Mouse (Mus musculus): ENCODE measurements at regions not wholly inside any gene's neighbourhood (a gene's known extent, or its start where the extent isn't known, plus 50 kb on each side); places are given as distances from the start of the nearest gene placed in this dataset.
A peak's percentile ranks its signal among the peaks of the same experiment; 100 is the strongest.

- no peak for DNase-seq
- intact Hi-C loops (cut with DNase I): no loop called here
Observed at GRCm38 (mm10) chr2:117794285-117794684, 317.4 kb upstream of the Thbs1 start.

- intact Hi-C loops (cut with DNase I): no loop called here
- no peak for DNase-seq
Observed at GRCm38 (mm10) chr2:117801946-117802600, 309.6 kb upstream of the Thbs1 start.

- intact Hi-C loops (cut with DNase I): no loop called here
- DNase-seq: no peak
Observed at GRCm38 (mm10) chr2:117802686-117803085, 309.0 kb upstream of the Thbs1 start.

- DNase-seq: no peak
- intact Hi-C loops (cut with DNase I): no loop called here
Observed at GRCm38 (mm10) chr2:117804686-117805085, 307.0 kb upstream of the Thbs1 start.

- intact Hi-C loops (cut with DNase I): no loop called here
- DNase-seq: no peak
Observed at GRCm38 (mm10) chr2:117807121-117807520, 304.6 kb upstream of the Thbs1 start.

- DNase-seq: no peak
- intact Hi-C loops (cut with DNase I): no loop called here
Observed at GRCm38 (mm10) chr2:117811506-117811905, 300.2 kb upstream of the Thbs1 start.

- DNase-seq: no peak
- intact Hi-C loops (cut with DNase I): no loop called here
Observed at GRCm38 (mm10) chr2:117811931-117812330, 299.7 kb upstream of the Thbs1 start.

- intact Hi-C loops (cut with DNase I): no loop called here
Observed at GRCm38 (mm10) chr2:117819701-117820225, 291.9 kb upstream of the Thbs1 start.

GRCm38 (mm10) chr2:117820708-117821107 lies 291.0 kb upstream of the Thbs1 start:
- no peak for DNase-seq
- intact Hi-C loops (cut with DNase I): no loop called here

More at GRCm38 (mm10) chr2:117819701-117820225, 291.9 kb upstream of the Thbs1 start:
- DNase-seq: no peak

GRCm38 (mm10) chr2:117825088-117825487 lies 286.6 kb upstream of the Thbs1 start:
- intact Hi-C loops (cut with DNase I): no loop called here
- no peak for DNase-seq

GRCm38 (mm10) chr2:117827278-117827677 lies 284.4 kb upstream of the Thbs1 start:
- intact Hi-C loops (cut with DNase I): no loop called here

GRCm38 (mm10) chr2:117838387-117838786 lies 273.3 kb upstream of the Thbs1 start:
- intact Hi-C loops (cut with DNase I): no loop called here
- peak; percentile 32 to 43 for DNase-seq

More at GRCm38 (mm10) chr2:117827278-117827677, 284.4 kb upstream of the Thbs1 start:
- DNase-seq: no peak

GRCm38 (mm10) chr2:117840406-117840805 lies 271.3 kb upstream of the Thbs1 start:
- intact Hi-C loops (cut with DNase I): no loop called here
- DNase-seq: peak; percentile 56 to 65

GRCm38 (mm10) chr2:117842309-117842986 lies 269.2 kb upstream of the Thbs1 start:
- intact Hi-C loops (cut with DNase I): no loop called here
- no peak for DNase-seq

- intact Hi-C loops (cut with DNase I): no loop called here
- no peak for DNase-seq
Observed at GRCm38 (mm10) chr2:117852442-117852841, 259.2 kb upstream of the Thbs1 start.

- DNase-seq: no peak
- intact Hi-C loops (cut with DNase I): no loop called here
Observed at GRCm38 (mm10) chr2:117862301-117862700, 249.4 kb upstream of the Thbs1 start.

GRCm38 (mm10) chr2:117865119-117865518 lies 246.6 kb upstream of the Thbs1 start:
- intact Hi-C loops (cut with DNase I): no loop called here
- DNase-seq: no peak

- intact Hi-C loops (cut with DNase I): no loop called here
- DNase-seq: no peak
Observed at GRCm38 (mm10) chr2:117866946-117867345, 244.7 kb upstream of the Thbs1 start.

- no peak for DNase-seq
- intact Hi-C loops (cut with DNase I): no loop called here
Observed at GRCm38 (mm10) chr2:117867409-117867808, 244.3 kb upstream of the Thbs1 start.

GRCm38 (mm10) chr2:117868857-117869256 lies 242.8 kb upstream of the Thbs1 start:
- no peak for DNase-seq
- intact Hi-C loops (cut with DNase I): no loop called here

GRCm38 (mm10) chr2:117871507-117872282 lies 240.0 kb upstream of the Thbs1 start:
- no peak for DNase-seq
- intact Hi-C loops (cut with DNase I): no loop called here
